10 mouse cellular contexts compared by ENCODE assay signal in the genomic region with DNA sequence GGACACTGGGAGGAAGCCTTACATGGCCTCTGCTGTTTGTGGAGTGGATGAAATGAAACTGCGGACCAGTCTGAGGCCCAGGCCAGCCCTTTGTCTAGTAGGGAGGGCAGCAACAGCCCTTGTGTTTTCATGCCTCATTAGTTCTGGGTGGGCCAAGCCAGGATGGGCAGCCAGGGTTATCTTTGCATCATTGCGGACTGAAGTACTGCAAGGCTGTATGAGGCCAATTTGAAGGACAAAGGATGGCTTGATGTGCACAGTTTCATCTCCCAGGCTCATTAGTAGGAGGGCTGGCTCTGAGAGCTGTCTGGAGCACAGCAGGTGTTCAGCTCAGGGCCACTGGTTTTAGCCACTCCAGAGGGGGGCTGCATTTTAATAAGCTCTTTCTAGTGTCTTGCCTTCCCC.
A peak's percentile ranks its signal among the peaks of the same experiment; 100 is the strongest.
DNase-seq lines count a peak whose midpoint lies in the region; ATAC-seq lines count a peak whose summit lies in the region.
"Had no signal": no experiment of that assay in that cellular context is flagged by ENCODE, and none has a peak within 500 bp of the region (broad histone marks: within the 10 kb centered on the region; RNA-seq: fewer than 3 reads in every experiment).

No protein-coding gene starts in this region.

- WGBS in forebrain, embryonic 14.5 days: 4% methylated on average over 2 of the region's 2 CpGs
- 9% methylated on average over 2 of the region's 2 CpGs for WGBS in midbrain, embryonic 13.5 days

- no peaks in the 10 kb centered on the region for H3K36me3 ChIP-seq in forebrain, embryonic 14.5 days (ENCODE audit: control insufficient read depth, insufficient read depth, low read length)
- H3K36me3 ChIP-seq in midbrain, embryonic 13.5 days: no peaks in the 10 kb centered on the region
- H3K36me3 ChIP-seq: liver, embryonic 15.5 days had no signal

- no peaks in the 10 kb centered on the region for H3K9me3 ChIP-seq in forebrain, embryonic 14.5 days (replicated peaks; ENCODE audit: control insufficient read depth, low read length)
- no peaks in the 10 kb centered on the region for H3K9me3 ChIP-seq in midbrain, embryonic 13.5 days
- H3K9me3 ChIP-seq: liver, embryonic 15.5 days had no signal

- ATAC-seq in forebrain, embryonic 14.5 days: peak; percentile 77
- peak; percentile 72 for ATAC-seq in midbrain, embryonic 13.5 days
- no peak for ATAC-seq in granulocyte monocyte progenitor cell, adult 5-6 weeks (replicated peaks; ENCODE audit: poor library complexity, severe bottlenecking)

- no peak overlapping the region for H3K9ac ChIP-seq in forebrain, embryonic 14.5 days (ENCODE audit: low read length)
- H3K9ac ChIP-seq in midbrain, embryonic 13.5 days (replicated peaks): no peak overlapping the region
- H3K9ac ChIP-seq: liver, embryonic 15.5 days had no signal

- H3K4me3 ChIP-seq in forebrain, embryonic 14.5 days (ENCODE audit: low read depth, low read length): no peak overlapping the region
- H3K4me3 ChIP-seq in midbrain, embryonic 13.5 days (replicated peaks): no peak overlapping the region
- H3K4me3 ChIP-seq: liver, embryonic 15.5 days had no signal

- H3K27ac ChIP-seq in forebrain, embryonic 14.5 days (ENCODE audit: low read depth, low read length): no peak overlapping the region; the same call in 1 of the 2 replicates
- H3K27ac ChIP-seq in midbrain, embryonic 13.5 days: peak overlapping the region; percentile 58; the same call in 1 of the 2 replicates
- H3K27ac ChIP-seq: liver, embryonic 15.5 days had no signal

- no peaks in the 10 kb centered on the region for H3K27me3 ChIP-seq in forebrain, embryonic 14.5 days (replicated peaks; ENCODE audit: control insufficient read depth, insufficient read depth, low read length)
- H3K27me3 ChIP-seq in midbrain, embryonic 13.5 days: no peaks in the 10 kb centered on the region
- H3K27me3 ChIP-seq: liver, embryonic 15.5 days had no signal

- peak; percentile 21 for DNase-seq in testis, postnatal 14 days (ENCODE audit: low spot score)
- no peak for DNase-seq in testis, postnatal 10 days (ENCODE audit: low spot score)
- DNase-seq in forebrain, embryonic 14.5 days (ENCODE audit: low spot score): peak; percentile 42
- no peak for DNase-seq in right cerebral cortex, postnatal 25 days
- DNase-seq in c-Kit-positive CD71-positive TER-119-positive erythroid progenitor cells, embryonic 14.5 days (ENCODE audit: low spot score): no peak
- no peak for DNase-seq in adrenal gland, adult 18-20 months (ENCODE audit: low spot score in 2 of 2)
- DNase-seq: cerebellum, adult 11-12 months had no signal

- no peak overlapping the region for H3K4me2 ChIP-seq in forebrain, embryonic 14.5 days (ENCODE audit: low read length)
- H3K4me2 ChIP-seq in midbrain, embryonic 13.5 days (replicated peaks): no peak overlapping the region
- H3K4me2 ChIP-seq: liver, embryonic 15.5 days had no signal

- peaks cover 12% of the 10 kb centered on the region for H3K4me1 ChIP-seq in forebrain, embryonic 14.5 days (ENCODE audit: control insufficient read depth, insufficient read depth, low read length)
- peaks cover 16% of the 10 kb centered on the region for H3K4me1 ChIP-seq in midbrain, embryonic 13.5 days (replicated peaks)
- H3K4me1 ChIP-seq: liver, embryonic 15.5 days had no signal

Comparison
In these comparisons a context has a peak if more than half of its experiments do, and no peak if none do; other contexts are left out.
1. DNase-seq: peak in testis, postnatal 14 days (single experiment) and forebrain, embryonic 14.5 days (single experiment); none in testis, postnatal 10 days (single experiment), right cerebral cortex, postnatal 25 days (single experiment), c-Kit-positive CD71-positive TER-119-positive erythroid progenitor cells, embryonic 14.5 days (single experiment) and adrenal gland, adult 18-20 months (0 of 2).